Mouse (Mus musculus): ENCODE measurements around the gene Syt5. TPM values are rescaled to one million over a fixed set of nuclear protein-coding genes. Genes with fewer than 3 reads are reported as not detected.
A peak's percentile ranks its signal among the peaks of the same experiment; 100 is the strongest.

Syt5 gene
- polyA plus RNA-seq, 1 experiment from 2014 or later = 1.3 TPM

- WGBS (ENCODE audit: insufficient replicate concordance) = 49% methylated on average over 11 of the region's 11 CpGs
These were observed 42.5 kb downstream of the Syt5 start for GRCm38 (mm10) chr7:4504646-4505435.

GRCm38 (mm10) chr7:4503858-4504257 lies 43.5 kb downstream of the Syt5 start:
- H3K4me2 ChIP-seq = no peak overlapping the region
- WGBS (ENCODE audit: insufficient replicate concordance) = 81% methylated on average over 5 of the region's 5 CpGs
- no peaks in the 10 kb centered on the region for H3K36me3 ChIP-seq (ENCODE audit: control insufficient read depth, insufficient read depth, low read length)
- no peaks in the 10 kb centered on the region for H3K9me3 ChIP-seq (replicated peaks; ENCODE audit: control insufficient read depth, low read length)
- H3K27me3 ChIP-seq (ENCODE audit: control insufficient read depth, insufficient read depth, low read length) = no peaks in the 10 kb centered on the region
- H3K27ac ChIP-seq (ENCODE audit: low read depth, low read length) = 0 out of 2 replicates have a peak overlapping the region, but pooled peaks have one; percentile 15
- peaks cover 21% of the 10 kb centered on the region for H3K4me1 ChIP-seq (ENCODE audit: control insufficient read depth, insufficient read depth, low read length)
- no peak overlapping the region for H3K9ac ChIP-seq (ENCODE audit: low read depth, low read length)
- no peak for ATAC-seq (replicated peaks; ENCODE audit: insufficient number of reproducible peaks, low FRiP score, low TSS enrichment)
- H3K4me3 ChIP-seq (ENCODE audit: low read depth, low read length) = no peak overlapping the region

More at GRCm38 (mm10) chr7:4504646-4505435, 42.5 kb downstream of the Syt5 start:
- H3K4me2 ChIP-seq = no peak overlapping the region
- H3K27ac ChIP-seq (ENCODE audit: low read depth, low read length) = no peak overlapping the region
- no peak overlapping the region for H3K9ac ChIP-seq (ENCODE audit: low read depth, low read length)
- no peaks in the 10 kb centered on the region for H3K36me3 ChIP-seq (ENCODE audit: control insufficient read depth, insufficient read depth, low read length)
- no peak for ATAC-seq (replicated peaks; ENCODE audit: insufficient number of reproducible peaks, low FRiP score, low TSS enrichment)
- H3K9me3 ChIP-seq (replicated peaks; ENCODE audit: control insufficient read depth, low read length) = no peaks in the 10 kb centered on the region
- H3K4me1 ChIP-seq (ENCODE audit: control insufficient read depth, insufficient read depth, low read length) = peaks cover 19% of the 10 kb centered on the region
- H3K27me3 ChIP-seq (ENCODE audit: control insufficient read depth, insufficient read depth, low read length) = no peaks in the 10 kb centered on the region
- H3K4me3 ChIP-seq (ENCODE audit: low read depth, low read length) = no peak overlapping the region

GRCm38 (mm10) chr7:4503100-4503499 lies 44.2 kb downstream of the Syt5 start:
- Histone ChIP-seq H3K27ac (ENCODE audit: low read depth, low read length) (no peak overlapping the region), H3K4me3 (ENCODE audit: low read depth, low read length) (no peak overlapping the region), H3K4me1 (ENCODE audit: control insufficient read depth, insufficient read depth, low read length) (peaks cover 28% of the 10 kb centered on the region), H3K9ac (ENCODE audit: low read depth, low read length) (no peak overlapping the region), H3K4me2 (peak overlapping the region; percentile 92; the same call in 1 of the 2 replicates), H3K27me3 (ENCODE audit: control insufficient read depth, insufficient read depth, low read length) (no peaks in the 10 kb centered on the region), H3K36me3 (ENCODE audit: control insufficient read depth, insufficient read depth, low read length) (no peaks in the 10 kb centered on the region), H3K9me3 (replicated peaks; ENCODE audit: control insufficient read depth, low read length) (no peaks in the 10 kb centered on the region)
- 84% methylated on average over 4 of the region's 4 CpGs for WGBS (ENCODE audit: insufficient replicate concordance)
- no peak for ATAC-seq (replicated peaks; ENCODE audit: insufficient number of reproducible peaks, low FRiP score, low TSS enrichment)

- no peak for ATAC-seq (replicated peaks; ENCODE audit: insufficient number of reproducible peaks, low FRiP score, low TSS enrichment)
These were observed 44.8 kb downstream of the Syt5 start for GRCm38 (mm10) chr7:4502421-4503090.

GRCm38 (mm10) chr7:4501558-4502397 lies 45.6 kb downstream of the Syt5 start, which contains the start of gene Ppp1r12c:
Ppp1r12c (minus strand) TSS chr7:4501680.
- peaks cover 4% of the 10 kb centered on the region for H3K36me3 ChIP-seq (ENCODE audit: control insufficient read depth, insufficient read depth, low read length)
- H3K4me2 ChIP-seq = peak within 1 kb of the TSS; percentile 92
- peak within 1 kb of the TSS; percentile 89 for H3K27ac ChIP-seq (ENCODE audit: low read depth, low read length)
- H3K9ac ChIP-seq (ENCODE audit: low read depth, low read length) = peak within 1 kb of the TSS; percentile 76
- ATAC-seq (replicated peaks; ENCODE audit: insufficient number of reproducible peaks, low FRiP score, low TSS enrichment) = peak; percentile 93
- H3K4me3 ChIP-seq (ENCODE audit: low read depth, low read length) = peak within 1 kb of the TSS; percentile 73
- peaks cover 36% of the 10 kb centered on the region for H3K4me1 ChIP-seq (ENCODE audit: control insufficient read depth, insufficient read depth, low read length)
- under 1% methylated on average over 49 of the region's 62 CpGs for WGBS (ENCODE audit: insufficient replicate concordance)
- no peaks in the 10 kb centered on the region for H3K9me3 ChIP-seq (replicated peaks; ENCODE audit: control insufficient read depth, low read length)
- H3K27me3 ChIP-seq (ENCODE audit: control insufficient read depth, insufficient read depth, low read length) = no peaks in the 10 kb centered on the region

More at GRCm38 (mm10) chr7:4502421-4503090, 44.8 kb downstream of the Syt5 start:
- Histone ChIP-seq H3K9ac (ENCODE audit: low read depth, low read length) (peak overlapping the region; percentile 76), H3K4me2 (peak overlapping the region; percentile 92), H3K4me3 (ENCODE audit: low read depth, low read length) (peak overlapping the region; percentile 73), H3K9me3 (replicated peaks; ENCODE audit: control insufficient read depth, low read length) (no peaks in the 10 kb centered on the region), H3K27me3 (ENCODE audit: control insufficient read depth, insufficient read depth, low read length) (no peaks in the 10 kb centered on the region), H3K27ac (ENCODE audit: low read depth, low read length) (peak overlapping the region; percentile 89; the same call in 1 of the 2 replicates), H3K4me1 (ENCODE audit: control insufficient read depth, insufficient read depth, low read length) (peaks cover 33% of the 10 kb centered on the region), H3K36me3 (ENCODE audit: control insufficient read depth, insufficient read depth, low read length) (no peaks in the 10 kb centered on the region)
- 8% methylated on average over 14 of the region's 14 CpGs for WGBS (ENCODE audit: insufficient replicate concordance)

- peak overlapping the region; percentile 92 for H3K4me2 ChIP-seq
- peak overlapping the region; percentile 76 for H3K9ac ChIP-seq (ENCODE audit: low read depth, low read length)
- ATAC-seq (replicated peaks; ENCODE audit: insufficient number of reproducible peaks, low FRiP score, low TSS enrichment) = peak; percentile 44; the same call in 1 of the 2 replicates
- H3K9me3 ChIP-seq (replicated peaks; ENCODE audit: control insufficient read depth, low read length) = no peaks in the 10 kb centered on the region
- WGBS (ENCODE audit: insufficient replicate concordance) = under 1% methylated on average over 34 of the region's 52 CpGs
- H3K4me3 ChIP-seq (ENCODE audit: low read depth, low read length) = peak overlapping the region; percentile 73
- peak overlapping the region; percentile 89 for H3K27ac ChIP-seq (ENCODE audit: low read depth, low read length)
- peaks cover 36% of the 10 kb centered on the region for H3K4me1 ChIP-seq (ENCODE audit: control insufficient read depth, insufficient read depth, low read length)
- H3K27me3 ChIP-seq (ENCODE audit: control insufficient read depth, insufficient read depth, low read length) = no peaks in the 10 kb centered on the region
- H3K36me3 ChIP-seq (ENCODE audit: control insufficient read depth, insufficient read depth, low read length) = peaks cover 11% of the 10 kb centered on the region
These were observed 46.4 kb downstream of the Syt5 start for GRCm38 (mm10) chr7:4500892-4501471.

GRCm38 (mm10) chr7:4499034-4499433 lies 48.3 kb downstream of the Syt5 start:
- peaks cover 36% of the 10 kb centered on the region for H3K4me1 ChIP-seq (ENCODE audit: control insufficient read depth, insufficient read depth, low read length)

More at GRCm38 (mm10) chr7:4499034-4499433, 48.3 kb downstream of the Syt5 start:
- WGBS (ENCODE audit: insufficient replicate concordance) = 78% methylated on average over 4 of the region's 4 CpGs
- H3K9ac ChIP-seq (ENCODE audit: low read depth, low read length) = peak overlapping the region; percentile 58
- H3K9me3 ChIP-seq (replicated peaks; ENCODE audit: control insufficient read depth, low read length) = no peaks in the 10 kb centered on the region
- H3K27me3 ChIP-seq (ENCODE audit: control insufficient read depth, insufficient read depth, low read length) = no peaks in the 10 kb centered on the region
- 0 out of 2 replicates have a peak overlapping the region, but pooled peaks have one; percentile 15 for H3K27ac ChIP-seq (ENCODE audit: low read depth, low read length)
- peaks cover 11% of the 10 kb centered on the region for H3K36me3 ChIP-seq (ENCODE audit: control insufficient read depth, insufficient read depth, low read length)
- peak overlapping the region; percentile 92 for H3K4me2 ChIP-seq
- ATAC-seq (replicated peaks; ENCODE audit: insufficient number of reproducible peaks, low FRiP score, low TSS enrichment) = no peak
- H3K4me3 ChIP-seq (ENCODE audit: low read depth, low read length) = peak overlapping the region; percentile 18; the same call in 1 of the 2 replicates

All from heart, embryonic 11.5 days (tissue).